Mouse (Mus musculus) lung, postnatal 10 days (tissue): ENCODE measurements at regions not wholly inside any gene's neighbourhood (a gene's known extent, or its start where the extent isn't known, plus 50 kb on each side); places are given as distances from the start of the nearest gene placed in this dataset.
"Not testable (repeated sequence)": the region's sequence is repeated elsewhere in the genome, so short reads cannot be mapped to it uniquely, and the experiment has no call there.

Experiments used
- DNase-seq: peaks from one replicate; pipeline ENCODE4 v3.0.0; 2021

- not testable (repeated sequence) for DNase-seq
Measured at GRCm38 (mm10) chr19:9338971-9339370, 203.5 kb upstream of the Asrgl1 start.

- not testable (repeated sequence) for DNase-seq
Measured at GRCm38 (mm10) chr19:9337447-9337846, 202.0 kb upstream of the Asrgl1 start.

DNA sequence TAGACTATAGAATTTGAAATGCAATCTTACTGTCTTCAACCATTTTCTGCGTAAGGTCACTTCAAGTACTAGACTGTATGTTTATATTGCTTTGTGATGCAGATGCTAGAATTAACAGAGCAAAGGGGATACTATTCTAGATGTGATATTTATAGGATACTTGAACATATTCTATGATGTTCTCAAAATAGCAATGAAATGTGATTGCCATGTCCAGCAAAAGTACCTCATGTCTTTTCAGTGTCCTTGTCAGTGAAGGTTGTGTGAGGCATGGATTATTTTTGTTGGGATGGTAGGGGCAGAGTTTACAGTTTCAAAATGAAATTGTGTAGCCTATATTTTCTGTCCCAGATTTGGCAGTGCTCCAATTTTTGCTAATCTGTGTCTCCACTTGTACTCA, 182.5 kb upstream of the Asrgl1 start:
- DNase-seq = not testable (repeated sequence)

- not testable (repeated sequence) for DNase-seq
Measured at GRCm38 (mm10) chr19:9316162-9316561, 180.7 kb upstream of the Asrgl1 start.

DNA sequence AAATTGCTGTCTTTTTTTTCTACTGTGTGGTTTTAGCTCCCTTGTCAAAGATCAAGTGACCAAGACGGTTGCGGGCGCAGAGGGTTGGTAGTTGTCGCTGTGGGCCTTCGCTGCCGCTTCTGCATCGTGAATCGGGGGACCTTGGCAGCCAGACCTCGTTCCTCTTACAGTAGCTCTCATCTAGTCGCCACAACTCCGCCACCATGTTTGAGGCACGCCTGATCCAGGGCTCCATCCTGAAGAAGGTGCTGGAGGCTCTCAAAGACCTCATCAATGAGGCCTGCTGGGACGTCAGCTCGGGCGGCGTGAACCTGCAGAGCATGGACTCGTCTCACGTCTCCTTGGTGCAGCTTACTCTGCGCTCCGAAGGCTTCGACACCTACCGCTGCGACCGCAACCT, 147.7 kb upstream of the Asrgl1 start:
- peak; percentile 9 for DNase-seq

DNA sequence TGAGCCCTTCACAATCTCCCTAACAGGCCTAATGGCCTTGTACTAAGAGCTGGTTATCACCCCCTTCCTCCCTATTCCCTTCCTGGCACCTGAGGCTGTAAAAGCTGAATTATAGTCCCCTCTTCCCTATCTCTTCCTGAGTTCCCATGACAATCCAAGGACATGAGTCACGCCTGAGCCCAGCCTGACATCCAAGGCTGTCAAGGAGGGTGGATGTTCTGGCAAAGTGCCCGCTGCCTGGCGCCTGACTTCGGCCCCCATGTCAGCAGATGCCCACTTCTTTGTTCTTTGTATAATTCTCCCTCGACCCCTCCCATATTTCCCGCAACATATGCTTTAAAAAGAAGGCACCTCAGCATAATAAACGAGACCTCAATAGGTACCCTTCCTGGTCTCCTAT, 99.2 kb upstream of the Asrgl1 start:
- DNase-seq = not testable (repeated sequence)
